Mouse (Mus musculus) CH12.LX (cell line): ENCODE results near the gene Abca1.

Source experiments
- E2F4 ChIP-seq: IDR thresholded peaks from 2 replicates; pipeline ENCODE4 v1.6.1; 2011; ENCODE audit warnings: low read depth, low read length, improper control_type of control experiment; ENCODE audit not compliant: insufficient replicate concordance
- NRF1 ChIP-seq: IDR thresholded peaks from 2 replicates; pipeline ENCODE4 v1.6.1; 2014; ENCODE audit warnings: low read depth, mild to moderate bottlenecking, inconsistent platforms, low read length, improper control_type of control experiment, moderate library complexity
- POLR2A ChIP-seq: IDR thresholded peaks from 2 replicates; pipeline ENCODE4 v1.6.1; 2011; ENCODE audit warnings: low read depth, mild to moderate bottlenecking, improper control_type of control experiment, low read length
- RAD21 ChIP-seq: IDR thresholded peaks from 2 replicates; pipeline ENCODE4 v1.6.1; 2011; ENCODE audit warnings: low read depth, mild to moderate bottlenecking, low read length, improper control_type of control experiment, moderate library complexity
- TCF12 ChIP-seq: IDR thresholded peaks from 2 replicates; pipeline ENCODE4 v1.6.1; 2014; ENCODE audit warnings: low read depth, mild to moderate bottlenecking, inconsistent platforms, low read length, improper control_type of control experiment

- no peak for TF ChIP-seq TCF12
- TF ChIP-seq POLR2A = no peak
- TF ChIP-seq RAD21 = no peak
- no peak for TF ChIP-seq E2F4
- TF ChIP-seq NRF1 = no peak
These were observed 42.6 kb downstream of the Abca1 start for GRCm38 (mm10) chr4:53117076-53117475.
